Mouse (Mus musculus) liver, adult 2 months (tissue): ENCODE measurements at regions not wholly inside any gene's neighbourhood (a gene's known extent, or its start where the extent isn't known, plus 50 kb on each side); places are given as distances from the start of the nearest gene placed in this dataset.

Experiments used
- DNase-seq: peaks from one replicate; pipeline ENCODE4 v3.0.0-alpha.2; 2011; ENCODE audit warnings: low read depth, low spot score; ENCODE audit errors: extremely low read depth
- H3K27ac ChIP-seq: fragments of 200-500 bp; replicated peaks from 2 replicates; pipeline ENCODE4 v1.5.1; 2012; ENCODE audit warnings: low read depth, mild to moderate bottlenecking, control low read depth, inconsistent platforms, low read length; ENCODE audit not compliant: insufficient read depth
- H3K27me3 ChIP-seq: fragments of 200-500 bp; 2 replicates; pipeline ENCODE4 v1.6.1; 2012; ENCODE audit warnings: mild to moderate bottlenecking, moderate library complexity, low read length, inconsistent platforms; ENCODE audit not compliant: control insufficient read depth, insufficient read depth
- H3K36me3 ChIP-seq: fragments of 200-500 bp; 2 replicates; pipeline ENCODE4 v1.6.1; 2012; ENCODE audit warnings: low read length, inconsistent platforms; ENCODE audit not compliant: control insufficient read depth, insufficient read depth
- H3K4me1 ChIP-seq: fragments of 200-500 bp; 2 replicates; pipeline ENCODE4 v1.6.1; 2011; ENCODE audit warnings: low read length; ENCODE audit not compliant: control insufficient read depth, insufficient read depth
- H3K4me3 ChIP-seq: fragments of 200-500 bp; 2 replicates; pipeline ENCODE4 v1.5.1; 2011; ENCODE audit warnings: low read depth, mild to moderate bottlenecking, control low read depth, low read length, moderate library complexity; ENCODE audit not compliant: insufficient read depth
- H3K79me2 ChIP-seq: fragments of 200-500 bp; 2 replicates; pipeline ENCODE4 v1.6.1; 2012; ENCODE audit warnings: inconsistent platforms, mild to moderate bottlenecking, low read length, moderate library complexity; ENCODE audit not compliant: control insufficient read depth, insufficient read depth
- H3K9ac ChIP-seq: fragments of 200-500 bp; 2 replicates; pipeline ENCODE4 v1.6.1; 2012; ENCODE audit warnings: low read depth, mild to moderate bottlenecking, control low read depth, inconsistent platforms, low read length
- CTCF ChIP-seq: fragments of 200-500 bp; IDR thresholded peaks from 2 replicates; pipeline ENCODE4 v1.5.1; 2011; ENCODE audit warnings: low read depth, low read length, control low read depth
- POLR2A ChIP-seq: fragments of 200-500 bp; IDR thresholded peaks from 2 replicates; pipeline ENCODE4 v1.6.1; 2011; ENCODE audit warnings: low read length, control low read depth; ENCODE audit not compliant: insufficient read depth; ENCODE audit errors: extremely low read depth
- WGBS: fragments of 180-500 bp; shearing (Covaris S2); methylation state at CpG from one replicate; pipeline ENCODE4 v1.1.7; 2018; 5-methylcytosine and 5-hydroxymethylcytosine counted together

- H3K27me3 ChIP-seq: no peaks in the 10 kb centered on the region
- no peak overlapping the region for H3K27ac ChIP-seq
- H3K36me3 ChIP-seq: no peaks in the 10 kb centered on the region
- H3K4me3 ChIP-seq: no peak overlapping the region
- no peaks in the 10 kb centered on the region for H3K79me2 ChIP-seq
- 67% methylated on average over 5 of the region's 5 CpGs for WGBS
- H3K4me1 ChIP-seq: no peaks in the 10 kb centered on the region
- H3K9ac ChIP-seq: no peak overlapping the region
- DNase-seq: no peak
- TF ChIP-seq CTCF (no peak), POLR2A (no peak)
Observed at GRCm38 (mm10) chr14:33732698-33733097, 143.7 kb downstream of the Ptpn20 start.

DNA sequence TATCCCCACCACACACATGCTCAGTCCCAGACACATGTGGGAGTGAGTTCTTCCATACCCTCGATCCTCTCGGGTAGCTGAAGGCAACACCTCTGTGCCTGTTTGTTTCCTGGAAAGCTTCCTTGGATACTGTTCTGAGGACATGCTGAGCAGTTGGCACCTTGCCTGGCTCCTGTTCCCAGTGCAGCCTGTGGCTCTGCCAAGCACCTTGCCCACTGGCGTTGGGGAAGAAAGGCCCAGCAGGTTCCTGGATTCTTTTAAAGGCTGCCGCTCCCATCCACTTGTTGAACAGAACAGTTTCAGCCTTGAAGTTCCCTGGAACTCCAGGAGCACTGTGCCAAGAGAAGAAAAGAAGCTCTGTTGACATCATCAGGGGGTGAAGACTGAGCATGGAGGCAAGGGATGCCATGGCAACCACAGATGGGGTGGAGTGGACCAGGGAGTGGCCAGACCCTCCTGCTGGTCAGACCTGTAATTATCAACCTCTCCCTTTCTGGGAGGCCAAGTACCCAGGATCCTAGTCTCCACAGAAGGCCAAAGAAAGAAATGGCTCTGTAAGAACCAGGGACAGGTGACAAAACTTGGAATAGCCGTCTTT, 145.5 kb downstream of the Ptpn20 start:
- WGBS: 91% methylated on average over 5 of the region's 5 CpGs
- no peaks in the 10 kb centered on the region for H3K36me3 ChIP-seq
- DNase-seq: no peak

GRCm38 (mm10) chr14:33735653-33736052, 146.6 kb downstream of the Ptpn20 start:
- no peak overlapping the region for H3K9ac ChIP-seq
- no peak for DNase-seq

More for the DNA sequence above, 145.5 kb downstream of the Ptpn20 start:
- Histone ChIP-seq H3K79me2 (no peaks in the 10 kb centered on the region), H3K9ac (no peak overlapping the region), H3K27me3 (no peaks in the 10 kb centered on the region), H3K4me3 (no peak overlapping the region), H3K27ac (no peak overlapping the region), H3K4me1 (no peaks in the 10 kb centered on the region)
- TF ChIP-seq CTCF: no peak
- TF ChIP-seq POLR2A: no peak

GRCm38 (mm10) chr14:33746181-33746580, 157.2 kb downstream of the Ptpn20 start:
- no peaks in the 10 kb centered on the region for H3K4me1 ChIP-seq
- no peak overlapping the region for H3K9ac ChIP-seq
- DNase-seq: no peak
- no peak overlapping the region for H3K4me3 ChIP-seq
- 82% methylated on average over 4 of the region's 4 CpGs for WGBS
- no peaks in the 10 kb centered on the region for H3K79me2 ChIP-seq
- H3K27me3 ChIP-seq: no peaks in the 10 kb centered on the region
- no peak for TF ChIP-seq CTCF
- TF ChIP-seq POLR2A: no peak
- no peaks in the 10 kb centered on the region for H3K36me3 ChIP-seq
- H3K27ac ChIP-seq: no peak overlapping the region

More at GRCm38 (mm10) chr14:33735653-33736052, 146.6 kb downstream of the Ptpn20 start:
- H3K27ac ChIP-seq: no peak overlapping the region
- no peaks in the 10 kb centered on the region for H3K36me3 ChIP-seq
- no peaks in the 10 kb centered on the region for H3K27me3 ChIP-seq
- no peak for TF ChIP-seq CTCF
- no peak for TF ChIP-seq POLR2A
- no peak overlapping the region for H3K4me3 ChIP-seq
- no peaks in the 10 kb centered on the region for H3K4me1 ChIP-seq
- H3K79me2 ChIP-seq: no peaks in the 10 kb centered on the region
- WGBS: 82% methylated on average over 3 of the region's 3 CpGs

DNA sequence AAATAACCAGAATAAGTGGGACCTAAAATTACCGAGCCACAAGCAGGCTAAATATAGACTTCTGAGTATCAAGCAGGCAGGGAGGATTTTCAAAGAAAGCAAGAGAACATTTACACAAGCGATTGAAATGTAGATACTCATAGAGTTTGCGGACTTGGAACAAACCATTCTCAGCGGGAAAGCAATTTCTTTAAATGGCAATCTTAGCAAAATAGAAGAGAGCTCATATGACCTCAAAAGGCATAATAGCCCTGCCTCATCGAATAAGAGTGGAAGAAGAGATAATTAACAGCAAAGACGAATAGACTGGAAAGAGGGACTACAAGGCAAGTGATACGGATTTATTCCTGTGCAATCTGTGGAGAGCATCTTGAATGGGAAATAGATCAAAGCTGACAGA, 163.7 kb upstream of the Gdf10 start:
- H3K36me3 ChIP-seq: no peaks in the 10 kb centered on the region
- no peak overlapping the region for H3K27ac ChIP-seq
- TF ChIP-seq CTCF (no peak), POLR2A (no peak)
- DNase-seq: no peak
- no peak overlapping the region for H3K9ac ChIP-seq
- H3K27me3 ChIP-seq: no peaks in the 10 kb centered on the region
- no peaks in the 10 kb centered on the region for H3K79me2 ChIP-seq
- no peak overlapping the region for H3K4me3 ChIP-seq
- no peaks in the 10 kb centered on the region for H3K4me1 ChIP-seq
- 80% methylated on average over 7 of the region's 7 CpGs for WGBS

GRCm38 (mm10) chr14:33763641-33764046, 159.7 kb upstream of the Gdf10 start:
- DNase-seq: no peak
- TF ChIP-seq POLR2A (no peak), CTCF (no peak)
- Histone ChIP-seq H3K79me2 (no peaks in the 10 kb centered on the region), H3K27me3 (no peaks in the 10 kb centered on the region), H3K27ac (no peak overlapping the region), H3K9ac (no peak overlapping the region), H3K36me3 (no peaks in the 10 kb centered on the region), H3K4me1 (no peaks in the 10 kb centered on the region), H3K4me3 (no peak overlapping the region)
- WGBS: 82% methylated on average over 3 of the region's 3 CpGs
